Mouse (Mus musculus) c-Kit-positive CD71-positive TER-119-negative erythroid progenitor cells, embryonic 14.5 days (primary cell): Measurements from ENCODE around the gene Dclk2.
A peak's percentile ranks its signal among the peaks of the same experiment; 100 is the strongest.

Experiments
- DNase-seq: peaks from one replicate; pipeline ENCODE4 v3.0.0-alpha.2; 2013; ENCODE audit warnings: low read depth

The Dclk2 gene

GRCm38 (mm10) chr3:86920343-86921083 is at the start of gene Dclk2:
Dclk2 (minus strand) TSS chr3:86920852.
- DNase-seq, result no peak

GRCm38 (mm10) chr3:86962665-86963435 is 42.2 kb upstream of the Dclk2 start:
- no peak for DNase-seq

- DNase-seq, result no peak
Observed at GRCm38 (mm10) chr3:86961395-86961669, 40.7 kb upstream of the Dclk2 start.

GRCm38 (mm10) chr3:86960656-86961394 is 40.2 kb upstream of the Dclk2 start:
- no peak for DNase-seq

GRCm38 (mm10) chr3:86959088-86959487 is 38.4 kb upstream of the Dclk2 start:
- DNase-seq, result no peak

GRCm38 (mm10) chr3:86955376-86955775 is 34.7 kb upstream of the Dclk2 start:
- no peak for DNase-seq

GRCm38 (mm10) chr3:86954521-86954920 is 33.9 kb upstream of the Dclk2 start:
- DNase-seq, result no peak

GRCm38 (mm10) chr3:86953819-86954218 is 33.2 kb upstream of the Dclk2 start:
- no peak for DNase-seq

GRCm38 (mm10) chr3:86950652-86951051 is 30.0 kb upstream of the Dclk2 start:
- DNase-seq, result no peak

GRCm38 (mm10) chr3:86936254-86936836 is 15.7 kb upstream of the Dclk2 start:
- DNase-seq, result no peak

- DNase-seq, result no peak
Observed at GRCm38 (mm10) chr3:86933446-86933845, 12.8 kb upstream of the Dclk2 start.

GRCm38 (mm10) chr3:86923686-86924085 is 3.0 kb upstream of the Dclk2 start:
- no peak for DNase-seq

- no peak for DNase-seq
Observed at GRCm38 (mm10) chr3:86921181-86921975, 726 bp upstream of the Dclk2 start.

GRCm38 (mm10) chr3:86919641-86920342 is 860 bp downstream of the Dclk2 start:
- no peak for DNase-seq

- no peak for DNase-seq
Observed at GRCm38 (mm10) chr3:86917048-86917447, 3.6 kb downstream of the Dclk2 start.

- DNase-seq, result no peak
Observed at GRCm38 (mm10) chr3:86916626-86917025, 4.0 kb downstream of the Dclk2 start.

GRCm38 (mm10) chr3:86915291-86915690 is 5.4 kb downstream of the Dclk2 start:
- peak; percentile 6 for DNase-seq

- no peak for DNase-seq
Observed at GRCm38 (mm10) chr3:86914316-86914715, 6.3 kb downstream of the Dclk2 start.

- DNase-seq, result no peak
Observed at GRCm38 (mm10) chr3:86898366-86898765, 22.3 kb downstream of the Dclk2 start.

GRCm38 (mm10) chr3:86897551-86897950 is 23.1 kb downstream of the Dclk2 start:
- DNase-seq, result no peak

GRCm38 (mm10) chr3:86897066-86897465 is 23.6 kb downstream of the Dclk2 start:
- DNase-seq, result no peak
